Mouse (Mus musculus): ENCODE data around the gene Ifi211.

- TF ChIP-seq CTCF (IDR thresholded peaks at IDR 0.05; ENCODE audit: extremely low read depth, insufficient read depth, low read length) (no peak), POLR2A (IDR thresholded peaks at IDR 0.05; ENCODE audit: extremely low read depth, insufficient read depth, low read length) (no peak)
These were observed 46.3 kb downstream of the Ifi211 start for GRCm38 (mm10) chr1:173866504-173866903.

Data from cortical plate, adult 2 months (tissue).